Mouse (Mus musculus): ENCODE measurements at regions not wholly inside any gene's neighbourhood (a gene's known extent, or its start where the extent isn't known, plus 50 kb on each side); places are given as distances from the start of the nearest gene placed in this dataset.

DNA sequence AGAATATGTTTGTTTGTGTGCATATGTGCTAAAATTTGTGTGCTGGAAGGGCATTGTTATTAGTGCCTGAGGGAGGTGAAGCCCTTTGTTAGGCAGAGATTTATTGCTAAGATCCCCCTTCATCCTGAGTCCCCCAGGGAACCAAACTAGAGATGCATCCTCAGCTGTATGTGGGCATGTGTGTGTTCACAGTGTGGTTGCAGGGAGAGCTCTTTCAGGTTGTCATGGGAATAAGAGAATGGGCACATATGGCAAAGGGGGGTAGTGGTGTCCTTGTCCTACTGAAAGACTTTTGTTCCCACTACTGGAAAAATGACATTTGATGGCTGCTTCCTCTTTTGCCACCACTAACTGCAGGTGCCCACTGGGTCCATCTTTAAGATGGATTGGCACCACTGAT, 320.4 kb upstream of the Cxcr4 start:
- Histone ChIP-seq H3K9me3 (ENCODE audit: control insufficient read depth, low read length) (no peaks in the 10 kb centered on the region), H3K27ac (ENCODE audit: low read depth) (no peak overlapping the region), H3K27me3 (replicated peaks; ENCODE audit: control insufficient read depth, insufficient read depth, low read length) (no peaks in the 10 kb centered on the region), H3K4me3 (ENCODE audit: low read depth, low read length) (no peak overlapping the region), H3K9ac (ENCODE audit: low read length) (no peak overlapping the region), H3K4me1 (replicated peaks; ENCODE audit: control insufficient read depth, insufficient read depth, low read length) (no peaks in the 10 kb centered on the region), H3K4me2 (ENCODE audit: low read length) (no peak overlapping the region), H3K36me3 (ENCODE audit: control insufficient read depth, insufficient read depth, low read length) (no peaks in the 10 kb centered on the region)
- no peak for DNase-seq (ENCODE audit: low spot score)
- ATAC-seq (replicated peaks; ENCODE audit: low FRiP score, low TSS enrichment, low read depth), result no peak

DNA sequence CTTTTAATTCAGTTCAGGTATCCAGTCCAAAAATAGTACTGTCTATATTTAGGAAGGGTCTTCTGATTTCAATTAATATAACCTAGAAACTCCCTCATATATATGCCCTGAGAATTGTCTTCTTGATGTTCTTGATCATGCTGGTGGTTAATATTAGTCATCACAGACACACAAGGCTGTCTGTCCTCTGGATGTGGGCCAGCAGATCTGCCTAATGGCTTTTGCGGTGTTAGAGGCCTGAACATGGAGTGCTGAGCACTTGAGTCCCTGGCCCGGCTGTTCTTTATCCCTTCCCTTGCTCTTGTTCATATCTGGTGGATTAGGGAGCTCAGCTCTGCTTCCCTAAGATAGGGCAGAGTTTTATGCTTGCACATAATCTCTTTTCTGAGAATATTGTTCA, 315.5 kb upstream of the Cxcr4 start:
- no peak overlapping the region for H3K9ac ChIP-seq (ENCODE audit: low read length)
- no peak overlapping the region for H3K4me3 ChIP-seq (ENCODE audit: low read depth, low read length)
- no peak for ATAC-seq (replicated peaks; ENCODE audit: low FRiP score, low TSS enrichment, low read depth)
- DNase-seq (ENCODE audit: low spot score), result no peak
- H3K4me2 ChIP-seq (ENCODE audit: low read length), result no peak overlapping the region
- H3K4me1 ChIP-seq (replicated peaks; ENCODE audit: control insufficient read depth, insufficient read depth, low read length), result no peaks in the 10 kb centered on the region
- no peaks in the 10 kb centered on the region for H3K9me3 ChIP-seq (ENCODE audit: control insufficient read depth, low read length)
- no peaks in the 10 kb centered on the region for H3K36me3 ChIP-seq (ENCODE audit: control insufficient read depth, insufficient read depth, low read length)
- H3K27ac ChIP-seq (ENCODE audit: low read depth), result no peak overlapping the region
- WGBS, result 68% methylated on average over 2 of the region's 2 CpGs
- H3K27me3 ChIP-seq (replicated peaks; ENCODE audit: control insufficient read depth, insufficient read depth, low read length), result no peaks in the 10 kb centered on the region

GRCm38 (mm10) chr1:128898025-128898424, 305.9 kb upstream of the Cxcr4 start:
- no peaks in the 10 kb centered on the region for H3K36me3 ChIP-seq (ENCODE audit: control insufficient read depth, insufficient read depth, low read length)
- H3K27ac ChIP-seq (ENCODE audit: low read depth), result no peak overlapping the region
- H3K9me3 ChIP-seq (ENCODE audit: control insufficient read depth, low read length), result no peaks in the 10 kb centered on the region
- ATAC-seq (replicated peaks; ENCODE audit: low FRiP score, low TSS enrichment, low read depth) (no peak), DNase-seq (ENCODE audit: low spot score) (no peak)
- H3K27me3 ChIP-seq (replicated peaks; ENCODE audit: control insufficient read depth, insufficient read depth, low read length), result no peaks in the 10 kb centered on the region
- H3K9ac ChIP-seq (ENCODE audit: low read length), result no peak overlapping the region
- no peaks in the 10 kb centered on the region for H3K4me1 ChIP-seq (replicated peaks; ENCODE audit: control insufficient read depth, insufficient read depth, low read length)
- H3K4me2 ChIP-seq (ENCODE audit: low read length), result no peak overlapping the region
- no peak overlapping the region for H3K4me3 ChIP-seq (ENCODE audit: low read depth, low read length)
- WGBS, result 66% methylated on average over 8 of the region's 8 CpGs

- 86% methylated on average over 5 of the region's 5 CpGs for WGBS
- ATAC-seq (replicated peaks; ENCODE audit: low FRiP score, low TSS enrichment, low read depth), result no peak
Measured at GRCm38 (mm10) chr1:128894546-128894945, 302.5 kb upstream of the Cxcr4 start.

DNA sequence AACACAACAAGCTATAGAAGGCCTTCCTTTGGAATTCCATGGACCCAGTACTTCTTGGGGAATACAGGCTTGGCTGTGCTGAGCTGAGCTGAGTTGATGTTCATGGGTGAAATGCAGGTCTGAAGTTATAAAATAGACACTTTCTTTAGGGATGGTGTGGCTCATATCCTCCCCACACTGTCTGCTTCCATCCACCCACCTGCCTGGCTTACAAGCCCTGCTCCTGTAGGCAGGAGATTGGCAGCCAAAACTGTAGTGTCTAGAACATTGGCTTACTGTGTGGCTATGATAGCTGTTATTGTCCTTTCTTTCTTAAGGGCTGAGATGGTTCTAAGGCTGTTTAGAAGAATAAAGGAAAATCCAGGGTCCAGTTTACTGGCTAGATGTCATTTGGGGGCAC, 286.2 kb upstream of the Cxcr4 start:
- H3K4me3 ChIP-seq (ENCODE audit: low read depth, low read length), result no peak overlapping the region
- H3K36me3 ChIP-seq (ENCODE audit: control insufficient read depth, insufficient read depth, low read length), result no peaks in the 10 kb centered on the region
- DNase-seq (ENCODE audit: low spot score), result no peak
- no peaks in the 10 kb centered on the region for H3K4me1 ChIP-seq (replicated peaks; ENCODE audit: control insufficient read depth, insufficient read depth, low read length)
- H3K9me3 ChIP-seq (ENCODE audit: control insufficient read depth, low read length), result no peaks in the 10 kb centered on the region
- ATAC-seq (replicated peaks; ENCODE audit: low FRiP score, low TSS enrichment, low read depth), result no peak
- no peak overlapping the region for H3K4me2 ChIP-seq (ENCODE audit: low read length)
- H3K27me3 ChIP-seq (replicated peaks; ENCODE audit: control insufficient read depth, insufficient read depth, low read length), result no peaks in the 10 kb centered on the region
- no peak overlapping the region for H3K9ac ChIP-seq (ENCODE audit: low read length)
- H3K27ac ChIP-seq (ENCODE audit: low read depth), result no peak overlapping the region

More at GRCm38 (mm10) chr1:128894546-128894945, 302.5 kb upstream of the Cxcr4 start:
- H3K9me3 ChIP-seq (ENCODE audit: control insufficient read depth, low read length), result no peaks in the 10 kb centered on the region
- H3K4me3 ChIP-seq (ENCODE audit: low read depth, low read length), result no peak overlapping the region
- no peak overlapping the region for H3K4me2 ChIP-seq (ENCODE audit: low read length)
- H3K9ac ChIP-seq (ENCODE audit: low read length), result no peak overlapping the region
- DNase-seq (ENCODE audit: low spot score), result no peak
- H3K27me3 ChIP-seq (replicated peaks; ENCODE audit: control insufficient read depth, insufficient read depth, low read length), result no peaks in the 10 kb centered on the region
- no peak overlapping the region for H3K27ac ChIP-seq (ENCODE audit: low read depth)
- no peaks in the 10 kb centered on the region for H3K4me1 ChIP-seq (replicated peaks; ENCODE audit: control insufficient read depth, insufficient read depth, low read length)
- no peaks in the 10 kb centered on the region for H3K36me3 ChIP-seq (ENCODE audit: control insufficient read depth, insufficient read depth, low read length)

DNA sequence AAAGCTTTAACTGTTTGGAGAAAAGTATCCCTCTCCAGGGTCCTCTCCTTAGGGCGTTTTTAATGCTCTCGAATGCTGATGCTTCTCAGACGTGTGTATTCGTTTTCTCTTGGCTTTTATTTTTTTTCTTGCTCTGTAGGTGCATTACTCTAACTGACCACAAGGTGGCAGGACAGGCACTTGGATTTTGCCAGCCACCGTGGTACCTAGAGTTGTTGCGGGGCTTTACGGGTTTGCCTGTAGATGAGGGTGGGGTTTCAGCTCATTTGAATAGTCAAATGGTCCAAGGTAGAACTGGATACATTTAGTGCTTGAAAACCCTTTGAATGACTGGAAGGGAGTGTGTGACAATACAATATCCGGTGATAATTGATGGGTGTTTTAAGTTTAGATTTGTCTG, 283.2 kb upstream of the Cxcr4 start:
- no peak; the same call in 1 of the 2 replicates for ATAC-seq (replicated peaks; ENCODE audit: low FRiP score, low TSS enrichment, low read depth)
- Histone ChIP-seq H3K4me3 (ENCODE audit: low read depth, low read length) (no peak overlapping the region), H3K36me3 (ENCODE audit: control insufficient read depth, insufficient read depth, low read length) (no peaks in the 10 kb centered on the region), H3K27me3 (replicated peaks; ENCODE audit: control insufficient read depth, insufficient read depth, low read length) (no peaks in the 10 kb centered on the region), H3K27ac (ENCODE audit: low read depth) (no peak overlapping the region), H3K4me1 (replicated peaks; ENCODE audit: control insufficient read depth, insufficient read depth, low read length) (no peaks in the 10 kb centered on the region), H3K9me3 (ENCODE audit: control insufficient read depth, low read length) (no peaks in the 10 kb centered on the region), H3K4me2 (ENCODE audit: low read length) (no peak overlapping the region), H3K9ac (ENCODE audit: low read length) (no peak overlapping the region)
- WGBS, result 7% methylated on average over 8 of the region's 8 CpGs
- DNase-seq (ENCODE audit: low spot score), result peak; percentile 77

DNA sequence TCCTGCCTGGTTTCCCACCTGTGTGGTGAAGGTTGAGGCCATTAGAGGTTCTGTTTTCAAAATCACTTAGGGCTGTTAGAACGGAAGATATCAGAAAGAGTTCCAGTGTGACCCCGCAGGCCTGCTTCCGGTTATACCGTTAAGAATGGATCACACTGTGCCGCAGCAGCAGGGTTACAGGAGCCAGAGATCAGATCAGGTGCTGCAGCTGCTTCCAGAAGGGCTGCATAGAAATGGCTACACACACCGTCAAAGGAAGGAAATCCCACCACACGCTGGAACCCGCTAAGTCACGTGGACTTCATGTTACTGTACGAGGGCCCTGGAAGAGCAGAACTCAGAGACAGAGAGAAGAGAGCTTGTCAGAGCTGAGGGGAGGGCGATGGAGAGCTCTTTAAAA, 282.1 kb upstream of the Cxcr4 start:
- no peaks in the 10 kb centered on the region for H3K36me3 ChIP-seq (ENCODE audit: control insufficient read depth, insufficient read depth, low read length)
- H3K4me2 ChIP-seq (ENCODE audit: low read length), result no peak overlapping the region
- H3K9me3 ChIP-seq (ENCODE audit: control insufficient read depth, low read length), result no peaks in the 10 kb centered on the region
- WGBS, result 85% methylated on average over 11 of the region's 11 CpGs
- no peak for ATAC-seq (replicated peaks; ENCODE audit: low FRiP score, low TSS enrichment, low read depth)
- no peaks in the 10 kb centered on the region for H3K4me1 ChIP-seq (replicated peaks; ENCODE audit: control insufficient read depth, insufficient read depth, low read length)
- H3K9ac ChIP-seq (ENCODE audit: low read length), result no peak overlapping the region
- no peak for DNase-seq (ENCODE audit: low spot score)
- no peaks in the 10 kb centered on the region for H3K27me3 ChIP-seq (replicated peaks; ENCODE audit: control insufficient read depth, insufficient read depth, low read length)
- no peak overlapping the region for H3K4me3 ChIP-seq (ENCODE audit: low read depth, low read length)
- H3K27ac ChIP-seq (ENCODE audit: low read depth), result no peak overlapping the region

DNA sequence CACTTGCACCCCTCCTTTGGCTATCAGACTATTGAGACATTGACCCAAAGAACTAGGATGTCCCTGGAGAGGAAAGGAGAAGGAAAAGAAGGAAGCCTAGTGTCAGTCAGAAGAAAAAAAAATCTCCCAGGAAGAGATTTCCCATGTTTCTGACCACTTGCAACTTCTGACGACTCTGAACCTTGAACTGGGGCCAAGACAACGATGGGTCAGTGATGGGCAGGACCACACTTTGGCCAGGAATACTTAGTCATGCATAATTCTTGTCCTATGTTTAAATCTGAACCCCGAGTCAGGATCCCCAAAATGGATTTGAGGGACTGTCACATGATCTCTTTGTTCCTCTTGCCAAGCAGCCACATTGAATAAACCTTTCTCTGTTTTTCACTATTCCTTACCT, 276.7 kb upstream of the Cxcr4 start:
- no peak for ATAC-seq (replicated peaks; ENCODE audit: low FRiP score, low TSS enrichment, low read depth)
- Histone ChIP-seq H3K36me3 (ENCODE audit: control insufficient read depth, insufficient read depth, low read length) (no peaks in the 10 kb centered on the region), H3K27me3 (replicated peaks; ENCODE audit: control insufficient read depth, insufficient read depth, low read length) (no peaks in the 10 kb centered on the region), H3K27ac (ENCODE audit: low read depth) (no peak overlapping the region), H3K9ac (ENCODE audit: low read length) (no peak overlapping the region), H3K4me2 (ENCODE audit: low read length) (no peak overlapping the region), H3K4me3 (ENCODE audit: low read depth, low read length) (no peak overlapping the region), H3K9me3 (ENCODE audit: control insufficient read depth, low read length) (no peaks in the 10 kb centered on the region), H3K4me1 (replicated peaks; ENCODE audit: control insufficient read depth, insufficient read depth, low read length) (no peaks in the 10 kb centered on the region)
- DNase-seq (ENCODE audit: low spot score), result no peak
- 74% methylated on average over 3 of the region's 3 CpGs for WGBS

DNA sequence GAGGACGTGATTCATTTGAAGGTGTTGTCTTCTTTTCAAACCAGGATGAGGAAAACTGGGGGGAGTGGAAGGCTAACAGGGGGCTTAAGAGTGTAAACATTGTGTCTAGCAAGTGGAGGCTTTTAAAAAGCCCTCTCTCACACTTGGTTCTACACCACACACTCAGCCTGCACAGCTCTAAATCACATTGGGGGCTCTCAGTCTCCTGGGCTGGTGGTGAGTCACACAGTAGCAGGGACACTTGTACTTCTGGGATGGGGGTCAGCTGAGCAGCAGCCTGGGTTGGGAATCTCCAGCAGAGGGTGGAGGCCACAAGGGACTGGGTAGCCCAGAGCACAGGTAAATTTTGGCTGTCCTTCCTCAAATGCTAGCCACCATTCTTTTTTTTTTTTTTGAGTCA, 268.4 kb upstream of the Cxcr4 start:
- H3K4me3 ChIP-seq (ENCODE audit: low read depth, low read length), result no peak overlapping the region
- H3K4me1 ChIP-seq (replicated peaks; ENCODE audit: control insufficient read depth, insufficient read depth, low read length), result no peaks in the 10 kb centered on the region
- no peak overlapping the region for H3K9ac ChIP-seq (ENCODE audit: low read length)
- no peak for ATAC-seq (replicated peaks; ENCODE audit: low FRiP score, low TSS enrichment, low read depth)
- no peak overlapping the region for H3K27ac ChIP-seq (ENCODE audit: low read depth)
- no peaks in the 10 kb centered on the region for H3K9me3 ChIP-seq (ENCODE audit: control insufficient read depth, low read length)
- no peaks in the 10 kb centered on the region for H3K36me3 ChIP-seq (ENCODE audit: control insufficient read depth, insufficient read depth, low read length)
- no peak for DNase-seq (ENCODE audit: low spot score)
- no peak overlapping the region for H3K4me2 ChIP-seq (ENCODE audit: low read length)
- 17% methylated on average over 1 of the region's 1 CpGs for WGBS
- no peaks in the 10 kb centered on the region for H3K27me3 ChIP-seq (replicated peaks; ENCODE audit: control insufficient read depth, insufficient read depth, low read length)
